Mouse (Mus musculus) heart, embryonic 11.5 days (tissue): ENCODE results near the gene Aldh1a1. TPM values are rescaled to one million over a fixed set of nuclear protein-coding genes. Genes with fewer than 3 reads are reported as not detected.

Experiments used
- ATAC-seq: fragments of 200-750 bp; cut with Nextera tagmentation; replicated peaks from 2 replicates; pipeline ENCODE4 v1.8.0; 2017; ENCODE audit warnings: moderate library complexity; ENCODE audit not compliant: insufficient number of reproducible peaks, low FRiP score, low TSS enrichment
- H3K27ac ChIP-seq: fragments of 300-500 bp; sonication (generic); 2 replicates; pipeline ENCODE4 v1.5.1; 2014; ENCODE audit warnings: mild to moderate bottlenecking, low read depth, low read length
- H3K27me3 ChIP-seq: fragments of 300-500 bp; sonication (generic); 2 replicates; pipeline ENCODE4 v1.6.1; 2014; ENCODE audit warnings: mild to moderate bottlenecking, low read length, mixed read lengths; ENCODE audit not compliant: control insufficient read depth, insufficient read depth
- H3K36me3 ChIP-seq: fragments of 300-500 bp; sonication (generic); 2 replicates; pipeline ENCODE4 v1.6.1; 2014; ENCODE audit warnings: mild to moderate bottlenecking, low read length, moderate library complexity, mixed read lengths; ENCODE audit not compliant: control insufficient read depth, insufficient read depth
- H3K4me1 ChIP-seq: fragments of 300-500 bp; sonication (generic); 2 replicates; pipeline ENCODE4 v1.6.1; 2014; ENCODE audit warnings: low read length; ENCODE audit not compliant: control insufficient read depth, insufficient read depth
- H3K4me2 ChIP-seq: fragments of 300-500 bp; sonication (generic); 2 replicates; pipeline ENCODE4 v1.6.1; 2014; ENCODE audit warnings: mild to moderate bottlenecking, moderate library complexity
- H3K4me3 ChIP-seq: fragments of 300-500 bp; sonication (generic); 2 replicates; pipeline ENCODE4 v1.5.1; 2014; ENCODE audit warnings: low read depth, low read length
- H3K9ac ChIP-seq: fragments of 300-500 bp; sonication (generic); 2 replicates; pipeline ENCODE4 v1.6.1; 2014; ENCODE audit warnings: mild to moderate bottlenecking, low read depth, low read length, moderate library complexity
- H3K9me3 ChIP-seq: fragments of 300-500 bp; sonication (generic); replicated peaks from 2 replicates; pipeline ENCODE4 v1.6.1; 2016; ENCODE audit warnings: low read length; ENCODE audit not compliant: control insufficient read depth
- WGBS: fragments of 180-500 bp; shearing (Covaris S2); extraction: QIAGEN DNeasy Blood & Tissue Kit; methylation state at CpG from one replicate; pipeline ENCODE4 v1.1.7; 2014; ENCODE audit not compliant: insufficient replicate concordance; 5-methylcytosine and 5-hydroxymethylcytosine counted together
- polyA plus RNA-seq: library from polyadenylated mRNA; unstranded; fragments of >200 nt; fragmentation: Nextera tagmentation; extraction: Ambion mirVana; gene quantifications from 2 replicates; pipeline ENCODE4 v1.2.1, GENCODE M21; 2014

Gene Aldh1a1
- polyA plus RNA-seq, 1 experiment from 2014 or later: 4.0 TPM

DNA sequence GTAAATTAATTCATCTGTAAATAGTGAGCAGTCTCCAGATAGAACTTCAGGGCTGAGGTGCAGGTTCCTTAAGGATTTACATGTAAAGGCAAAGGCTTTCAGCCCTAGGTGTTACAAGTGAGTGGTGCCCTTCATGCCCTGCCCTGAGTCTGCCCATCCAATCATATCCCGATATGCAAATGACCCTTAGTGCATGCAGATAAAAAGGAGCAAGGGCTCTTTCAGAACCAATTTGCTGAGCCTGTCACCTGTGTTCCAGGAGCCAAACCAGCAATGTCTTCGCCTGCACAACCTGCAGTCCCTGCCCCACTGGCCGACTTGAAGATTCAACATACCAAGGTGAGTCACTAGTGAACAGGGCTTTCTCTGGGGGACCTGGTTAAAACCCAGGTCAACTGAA is 109.2 kb downstream of the Aldh1a1 start:
- H3K27me3 ChIP-seq: no peaks in the 10 kb centered on the region
- H3K36me3 ChIP-seq: no peaks in the 10 kb centered on the region
- no peaks in the 10 kb centered on the region for H3K4me1 ChIP-seq
- no peak overlapping the region for H3K27ac ChIP-seq
- ATAC-seq: no peak
- no peak overlapping the region; the same call in 1 of the 2 replicates for H3K4me2 ChIP-seq
- 54% methylated on average over 3 of the region's 3 CpGs for WGBS
- H3K4me3 ChIP-seq: no peak overlapping the region
- no peak overlapping the region for H3K9ac ChIP-seq
- no peaks in the 10 kb centered on the region for H3K9me3 ChIP-seq

DNA sequence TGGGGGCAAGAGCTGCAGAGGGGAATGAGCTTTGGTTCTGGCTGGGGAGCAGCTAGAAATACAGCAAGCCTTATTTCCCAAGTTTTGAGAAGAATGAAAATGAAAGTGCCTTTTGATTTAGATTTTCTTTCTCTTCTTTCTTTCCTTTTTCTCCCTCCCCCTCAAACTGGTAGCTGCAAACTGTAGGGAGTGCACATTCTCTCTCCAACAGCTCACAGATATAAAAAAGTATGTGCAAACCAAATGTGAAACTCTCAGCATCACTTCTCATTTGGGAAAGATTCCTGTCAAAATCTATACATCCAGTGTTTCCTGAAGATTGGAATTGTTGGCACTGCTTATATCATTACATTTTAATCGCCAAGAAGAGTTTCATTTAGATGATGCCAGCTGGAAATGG is 110.7 kb downstream of the Aldh1a1 start:
- H3K4me1 ChIP-seq: no peaks in the 10 kb centered on the region
- no peaks in the 10 kb centered on the region for H3K27me3 ChIP-seq
- WGBS: 72% methylated on average over 1 of the region's 1 CpGs
- no peak overlapping the region for H3K9ac ChIP-seq
- H3K9me3 ChIP-seq: no peaks in the 10 kb centered on the region
- ATAC-seq: no peak
- H3K27ac ChIP-seq: no peak overlapping the region
- H3K4me3 ChIP-seq: no peak overlapping the region
- H3K4me2 ChIP-seq: no peak overlapping the region
- no peaks in the 10 kb centered on the region for H3K36me3 ChIP-seq

DNA sequence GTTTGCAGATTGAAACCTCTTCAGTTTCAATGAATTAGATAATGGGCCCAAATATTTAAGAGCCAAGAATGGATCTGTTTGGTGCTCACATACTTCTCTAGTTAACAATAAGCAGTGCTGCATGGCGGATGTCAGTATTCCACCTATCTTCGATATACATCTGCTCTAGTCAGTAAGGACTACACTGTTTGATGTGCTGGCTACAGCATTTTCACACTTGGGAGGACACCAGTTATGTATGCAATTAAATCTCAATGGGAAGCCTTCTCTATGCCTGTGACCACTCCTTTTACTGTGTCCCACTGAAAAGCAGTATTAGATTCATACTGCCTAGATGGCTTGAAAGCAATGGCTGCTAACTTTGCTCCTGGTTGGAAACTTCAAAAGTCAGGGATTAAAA is 111.4 kb downstream of the Aldh1a1 start:
- 83% methylated on average over 2 of the region's 2 CpGs for WGBS
- no peak for ATAC-seq

DNA sequence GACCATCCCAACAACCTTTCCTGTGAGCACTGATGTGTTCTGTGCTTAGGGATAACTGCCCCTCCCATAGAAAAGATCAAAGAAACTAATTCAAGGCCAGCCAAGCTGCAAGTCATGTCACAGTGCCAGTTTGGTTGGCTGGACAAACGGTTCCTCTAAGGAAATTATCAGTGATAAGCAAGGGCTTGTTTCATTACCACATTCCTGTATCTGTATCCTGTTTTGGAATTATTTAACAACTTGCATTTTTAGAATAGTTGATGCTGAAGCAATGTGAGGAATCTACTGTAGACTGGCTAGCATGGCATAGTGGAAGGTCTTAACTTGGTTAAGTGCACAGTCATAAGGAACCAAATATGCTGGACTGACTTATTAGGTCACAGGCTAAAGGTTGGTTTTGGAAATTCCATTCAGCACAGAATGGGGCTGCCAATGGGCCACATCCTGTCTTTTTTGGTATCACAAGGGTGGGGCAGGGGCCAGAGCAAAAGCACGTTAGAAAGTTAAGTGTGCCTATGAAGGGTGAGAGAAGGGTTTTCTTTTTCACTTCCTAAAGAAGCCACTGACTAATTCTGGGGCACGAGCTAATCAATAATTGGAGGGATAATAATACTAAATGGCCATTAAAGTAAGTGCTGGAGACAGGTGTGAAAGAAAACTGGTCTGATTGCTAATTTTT is 121.9 kb downstream of the Aldh1a1 start:
- H3K36me3 ChIP-seq: no peaks in the 10 kb centered on the region
- no peaks in the 10 kb centered on the region for H3K9me3 ChIP-seq
- no peak overlapping the region for H3K27ac ChIP-seq
- no peak overlapping the region for H3K4me3 ChIP-seq
- no peak for ATAC-seq
- H3K4me2 ChIP-seq: no peak overlapping the region
- H3K9ac ChIP-seq: no peak overlapping the region
- no peaks in the 10 kb centered on the region for H3K27me3 ChIP-seq
- WGBS: 50% methylated on average over 3 of the region's 3 CpGs
- H3K4me1 ChIP-seq: no peaks in the 10 kb centered on the region

More for the DNA sequence above, 111.4 kb downstream of the Aldh1a1 start:
- Histone ChIP-seq H3K36me3 (no peaks in the 10 kb centered on the region), H3K4me2 (no peak overlapping the region), H3K4me3 (no peak overlapping the region), H3K9me3 (no peaks in the 10 kb centered on the region), H3K27me3 (no peaks in the 10 kb centered on the region), H3K9ac (no peak overlapping the region), H3K4me1 (no peaks in the 10 kb centered on the region), H3K27ac (no peak overlapping the region)

DNA sequence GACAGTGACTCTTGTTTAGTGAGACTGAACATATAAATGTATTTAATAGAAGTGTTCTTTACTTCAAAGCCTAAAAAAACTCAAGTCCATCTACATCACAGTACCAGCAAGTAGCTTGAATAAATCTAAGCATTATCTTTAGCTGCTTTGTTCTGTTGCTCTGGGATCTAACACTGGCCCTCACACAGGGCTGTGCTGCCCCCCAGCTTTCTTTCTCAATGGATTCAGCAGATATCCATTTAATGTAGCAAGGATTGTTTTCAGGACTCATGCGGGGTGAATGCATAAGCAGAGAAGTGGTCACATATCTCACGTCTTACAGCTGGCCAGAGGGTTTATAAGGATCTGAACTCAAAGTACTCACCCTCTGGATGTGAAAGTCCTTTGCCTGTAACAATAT is 129.9 kb downstream of the Aldh1a1 start:
- Histone ChIP-seq H3K4me3 (no peak overlapping the region), H3K9ac (no peak overlapping the region), H3K4me2 (no peak overlapping the region), H3K36me3 (no peaks in the 10 kb centered on the region), H3K27ac (no peak overlapping the region), H3K27me3 (no peaks in the 10 kb centered on the region), H3K9me3 (no peaks in the 10 kb centered on the region), H3K4me1 (no peaks in the 10 kb centered on the region)
- no peak for ATAC-seq
- WGBS: 73% methylated on average over 2 of the region's 2 CpGs

DNA sequence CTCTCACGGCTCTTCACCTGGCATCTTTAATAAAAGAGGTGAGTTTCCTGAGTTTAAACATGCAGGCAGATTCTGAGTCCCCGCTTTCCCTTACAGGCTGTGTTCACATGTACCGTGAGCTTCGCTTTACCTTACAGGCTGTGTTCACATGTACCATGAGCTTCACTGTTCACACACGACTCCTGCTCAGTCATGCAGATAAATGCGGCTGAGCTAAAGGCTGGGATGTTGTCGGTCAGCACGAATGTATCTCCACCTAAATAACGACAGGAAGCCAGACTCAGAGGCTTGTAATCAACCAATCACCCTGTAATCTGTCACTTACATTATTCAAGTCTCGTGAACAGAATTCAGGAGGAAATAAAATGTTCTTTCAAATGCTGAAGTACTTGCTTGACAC is 130.9 kb downstream of the Aldh1a1 start:
- Histone ChIP-seq H3K27ac (no peak overlapping the region), H3K36me3 (no peaks in the 10 kb centered on the region), H3K27me3 (no peaks in the 10 kb centered on the region), H3K9ac (no peak overlapping the region), H3K4me1 (no peaks in the 10 kb centered on the region), H3K4me2 (no peak overlapping the region), H3K9me3 (no peaks in the 10 kb centered on the region), H3K4me3 (no peak overlapping the region)
- WGBS: 68% methylated on average over 10 of the region's 10 CpGs
- ATAC-seq: no peak

DNA sequence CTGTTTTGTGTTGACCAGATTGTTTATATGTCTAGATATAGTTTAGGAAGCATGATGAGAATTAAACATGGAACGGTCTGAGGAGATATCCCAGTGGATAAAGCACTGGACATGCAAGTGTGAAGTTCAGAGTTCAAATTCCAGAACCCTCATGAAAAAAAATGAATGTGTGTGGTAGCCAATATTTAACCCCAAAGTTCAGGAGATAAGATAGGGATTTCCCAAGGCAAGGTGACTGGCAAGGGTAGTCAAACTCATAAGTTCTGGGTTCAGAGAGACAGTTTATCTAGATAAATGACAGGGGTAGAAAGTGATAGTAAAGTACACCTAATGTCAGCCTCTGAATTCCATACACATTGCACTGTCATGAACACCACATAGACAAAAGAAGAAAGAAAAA is 138.5 kb downstream of the Aldh1a1 start:
- Histone ChIP-seq H3K4me1 (no peaks in the 10 kb centered on the region), H3K4me3 (no peak overlapping the region), H3K27me3 (no peaks in the 10 kb centered on the region), H3K9ac (no peak overlapping the region), H3K27ac (no peak overlapping the region), H3K36me3 (no peaks in the 10 kb centered on the region), H3K4me2 (no peak overlapping the region), H3K9me3 (no peaks in the 10 kb centered on the region)
- WGBS: 59% methylated on average over 1 of the region's 1 CpGs
- no peak for ATAC-seq

DNA sequence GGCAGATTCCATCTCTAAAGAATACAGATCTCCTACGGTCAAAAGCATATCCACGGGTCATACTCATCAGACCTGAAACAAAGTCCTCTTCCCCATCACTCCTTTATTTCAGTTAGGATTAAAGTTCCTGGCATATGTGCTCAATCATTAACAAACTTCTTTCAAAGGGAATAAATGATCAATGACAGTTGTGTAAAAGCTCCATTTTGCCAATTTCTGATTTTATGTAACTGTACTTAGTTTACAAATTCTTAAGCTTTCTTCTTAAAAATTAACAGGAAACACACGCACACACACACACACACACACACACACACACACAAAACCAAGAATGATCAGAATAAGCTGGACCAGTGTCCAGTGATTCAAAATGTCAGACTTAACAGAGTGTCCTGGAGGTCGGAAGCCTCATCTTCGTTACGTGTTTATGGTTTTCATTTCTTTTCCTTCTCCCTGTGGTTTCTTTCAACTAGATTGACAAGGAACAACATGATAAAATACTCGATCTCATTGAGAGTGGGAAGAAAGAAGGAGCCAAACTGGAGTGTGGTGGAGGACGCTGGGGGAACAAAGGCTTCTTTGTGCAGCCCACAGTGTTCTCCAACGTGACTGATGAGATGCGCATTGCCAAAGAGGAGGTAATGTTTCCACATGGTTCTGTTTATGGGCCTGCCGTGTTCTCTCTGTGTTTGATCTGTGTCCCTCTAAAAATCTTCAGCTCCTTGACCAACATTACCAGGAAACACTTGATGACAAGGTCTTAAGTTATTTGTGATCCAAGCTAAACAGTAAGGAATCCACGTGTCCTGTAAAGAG is 141.6 kb downstream of the Aldh1a1 start:
- no peak overlapping the region for H3K27ac ChIP-seq
- H3K36me3 ChIP-seq: no peaks in the 10 kb centered on the region
- 58% methylated on average over 12 of the region's 12 CpGs for WGBS
- no peak for ATAC-seq
- H3K9me3 ChIP-seq: no peaks in the 10 kb centered on the region
- H3K4me3 ChIP-seq: no peak overlapping the region
- no peaks in the 10 kb centered on the region for H3K27me3 ChIP-seq
- H3K4me1 ChIP-seq: no peaks in the 10 kb centered on the region
- no peak overlapping the region for H3K9ac ChIP-seq
- no peak overlapping the region for H3K4me2 ChIP-seq

DNA sequence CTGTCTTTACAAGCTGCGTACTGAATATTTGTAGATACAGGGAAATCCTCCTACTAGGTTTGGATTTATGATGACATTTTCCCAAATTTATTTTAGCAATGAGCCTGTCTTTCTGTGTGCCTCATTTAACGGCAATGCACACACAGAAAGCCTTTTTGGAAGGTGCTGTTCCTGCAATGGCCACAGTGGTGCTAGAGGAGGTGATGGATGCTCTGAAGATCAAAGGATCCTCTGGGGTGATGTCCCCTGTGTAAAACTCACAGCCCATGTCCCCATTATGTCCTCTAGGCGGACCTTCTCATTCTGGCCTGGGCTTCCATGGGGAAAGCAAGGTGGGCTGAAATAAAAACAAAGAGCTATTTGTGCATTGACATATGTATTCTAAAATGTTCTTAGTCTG is 151.8 kb downstream of the Aldh1a1 start:
- no peak overlapping the region for H3K4me2 ChIP-seq
- WGBS: 69% methylated on average over 3 of the region's 3 CpGs
- H3K9me3 ChIP-seq: no peaks in the 10 kb centered on the region
- no peak overlapping the region for H3K27ac ChIP-seq
- H3K36me3 ChIP-seq: no peaks in the 10 kb centered on the region
- H3K9ac ChIP-seq: no peak overlapping the region
- H3K27me3 ChIP-seq: no peaks in the 10 kb centered on the region
- H3K4me1 ChIP-seq: no peaks in the 10 kb centered on the region
- no peak overlapping the region for H3K4me3 ChIP-seq
- no peak for ATAC-seq
